ENCODE assay signal across 12 mouse cellular contexts in genomic region chr9:110459145-110459727, GRCm38 (mm10). TPM values are rescaled to one million over a fixed set of nuclear protein-coding genes. Genes with fewer than 3 reads are reported as not detected.
DNase-seq lines count a peak whose midpoint lies in the region; ATAC-seq and TF ChIP-seq lines count a peak whose summit lies in the region.
"Had no signal": no experiment of that assay in that cellular context is flagged by ENCODE, and none has a peak within 500 bp of the region (broad histone marks: within the 10 kb centered on the region; RNA-seq: fewer than 3 reads in every experiment).

No protein-coding gene starts in this region.

- H3K9ac ChIP-seq in kidney, postnatal 0 days (ENCODE audit: low read depth, low read length): no peak overlapping the region
- no peak overlapping the region for H3K9ac ChIP-seq in kidney, embryonic 14.5 days (ENCODE audit: low read depth, low read length)
- no peak overlapping the region for H3K9ac ChIP-seq in liver, embryonic 11.5 days (ENCODE audit: low read depth, low read length)
- H3K9ac ChIP-seq in forebrain, embryonic 14.5 days (ENCODE audit: low read length): no peak overlapping the region
- H3K9ac ChIP-seq in forebrain, embryonic 13.5 days: no peak overlapping the region
- H3K9ac ChIP-seq: hindbrain, embryonic 15.5 days had no signal

- H3K4me1 ChIP-seq in kidney, postnatal 0 days (replicated peaks; ENCODE audit: insufficient read depth, low read length): no peaks in the 10 kb centered on the region
- no peaks in the 10 kb centered on the region for H3K4me1 ChIP-seq in kidney, embryonic 14.5 days (ENCODE audit: control insufficient read depth, insufficient read depth, low read length)
- H3K4me1 ChIP-seq in liver, embryonic 11.5 days (replicated peaks; ENCODE audit: control insufficient read depth, insufficient read depth, low read length): peaks cover 16% of the 10 kb centered on the region
- no peaks in the 10 kb centered on the region for H3K4me1 ChIP-seq in forebrain, embryonic 14.5 days (ENCODE audit: control insufficient read depth, insufficient read depth, low read length)
- H3K4me1 ChIP-seq in forebrain, embryonic 13.5 days: no peaks in the 10 kb centered on the region
- H3K4me1 ChIP-seq: hindbrain, embryonic 15.5 days had no signal

- no peaks in the 10 kb centered on the region for H3K36me3 ChIP-seq in kidney, postnatal 0 days (ENCODE audit: insufficient read depth, low read length)
- peaks cover 3% of the 10 kb centered on the region; the same call in 1 of the 2 replicates for H3K36me3 ChIP-seq in kidney, embryonic 14.5 days (ENCODE audit: control insufficient read depth, insufficient read depth, low read length)
- H3K36me3 ChIP-seq in liver, embryonic 11.5 days (ENCODE audit: control insufficient read depth, insufficient read depth, low read length): no peaks in the 10 kb centered on the region; the same call in 1 of the 2 replicates
- H3K36me3 ChIP-seq in forebrain, embryonic 14.5 days (ENCODE audit: control insufficient read depth, insufficient read depth, low read length): no peaks in the 10 kb centered on the region
- peaks cover 7% of the 10 kb centered on the region; the same call in 1 of the 2 replicates for H3K36me3 ChIP-seq in forebrain, embryonic 13.5 days (ENCODE audit: poor library complexity, severe bottlenecking)

- H3K4me3 ChIP-seq in kidney, postnatal 0 days (replicated peaks; ENCODE audit: low read depth, low read length): no peak overlapping the region
- no peak overlapping the region for H3K4me3 ChIP-seq in kidney, embryonic 14.5 days (ENCODE audit: low read length)
- no peak overlapping the region for H3K4me3 ChIP-seq in liver, embryonic 11.5 days (ENCODE audit: low read depth, low read length)
- no peak overlapping the region for H3K4me3 ChIP-seq in forebrain, embryonic 14.5 days (ENCODE audit: low read depth, low read length)
- H3K4me3 ChIP-seq in forebrain, embryonic 13.5 days: no peak overlapping the region
- H3K4me3 ChIP-seq: hindbrain, embryonic 15.5 days; myocyte had no signal

- ATAC-seq in kidney, postnatal 0 days (replicated peaks; ENCODE audit: low FRiP score, low read depth): no peak
- ATAC-seq in kidney, embryonic 14.5 days (ENCODE audit: low FRiP score, low TSS enrichment): no peak
- peak; percentile 80 for ATAC-seq in common myeloid progenitor, adult 5-6 weeks (replicated peaks; ENCODE audit: low read depth, poor library complexity, severe bottlenecking)
- ATAC-seq in liver, embryonic 11.5 days (replicated peaks; ENCODE audit: low FRiP score): peak; percentile 35; the same call in 1 of the 2 replicates
- ATAC-seq in forebrain, embryonic 14.5 days: no peak
- ATAC-seq in forebrain, embryonic 13.5 days: no peak

- H3K27me3 ChIP-seq in kidney, postnatal 0 days (ENCODE audit: insufficient read depth, low read length): no peaks in the 10 kb centered on the region
- H3K27me3 ChIP-seq in kidney, embryonic 14.5 days (ENCODE audit: control insufficient read depth, insufficient read depth, low read length): no peaks in the 10 kb centered on the region
- H3K27me3 ChIP-seq in liver, embryonic 11.5 days (replicated peaks; ENCODE audit: control insufficient read depth, insufficient read depth, low read length): no peaks in the 10 kb centered on the region
- no peaks in the 10 kb centered on the region for H3K27me3 ChIP-seq in forebrain, embryonic 14.5 days (replicated peaks; ENCODE audit: control insufficient read depth, insufficient read depth, low read length)
- H3K27me3 ChIP-seq in forebrain, embryonic 13.5 days: no peaks in the 10 kb centered on the region
- H3K27me3 ChIP-seq: hindbrain, embryonic 15.5 days had no signal

- H3K4me2 ChIP-seq in kidney, postnatal 0 days (ENCODE audit: low read length): no peak overlapping the region
- H3K4me2 ChIP-seq in kidney, embryonic 14.5 days (replicated peaks; ENCODE audit: low read depth, low read length): no peak overlapping the region
- H3K4me2 ChIP-seq in liver, embryonic 11.5 days: no peak overlapping the region
- no peak overlapping the region for H3K4me2 ChIP-seq in forebrain, embryonic 14.5 days (ENCODE audit: low read length)
- H3K4me2 ChIP-seq in forebrain, embryonic 13.5 days: no peak overlapping the region
- H3K4me2 ChIP-seq: hindbrain, embryonic 15.5 days had no signal

- 33% methylated on average over 2 of the region's 2 CpGs for WGBS in kidney, postnatal 0 days
- 44% methylated on average over 2 of the region's 2 CpGs for WGBS in kidney, embryonic 14.5 days
- WGBS in liver, embryonic 11.5 days: 19% methylated on average over 2 of the region's 2 CpGs
- 82% methylated on average over 2 of the region's 2 CpGs for WGBS in forebrain, embryonic 14.5 days
- WGBS in forebrain, embryonic 13.5 days: 79% methylated on average over 2 of the region's 2 CpGs

- DNase-seq in kidney, postnatal 0 days (ENCODE audit: low spot score): peak; percentile 14
- no peak for DNase-seq in liver, embryonic 11.5 days (ENCODE audit: low spot score)
- peak; percentile 41 for DNase-seq in skeletal muscle tissue, adult 2 months (ENCODE audit: low read depth, low spot score)
- DNase-seq in forebrain, embryonic 14.5 days (ENCODE audit: low spot score): no peak
- no peak for DNase-seq in frontal cortex, postnatal 10 days (ENCODE audit: low spot score in 2 of 2)

- peak overlapping the region; percentile 22; the same call in 1 of the 2 replicates for H3K27ac ChIP-seq in kidney, postnatal 0 days
- no peak overlapping the region for H3K27ac ChIP-seq in kidney, embryonic 14.5 days (ENCODE audit: low read depth, low read length)
- peak overlapping the region; percentile 51 for H3K27ac ChIP-seq in liver, embryonic 11.5 days (ENCODE audit: low read depth, low read length)
- H3K27ac ChIP-seq in forebrain, embryonic 14.5 days (ENCODE audit: low read depth, low read length): no peak overlapping the region
- H3K27ac ChIP-seq in forebrain, embryonic 13.5 days: no peak overlapping the region
- H3K27ac ChIP-seq: hindbrain, embryonic 15.5 days had no signal

- no peaks in the 10 kb centered on the region for H3K9me3 ChIP-seq in kidney, postnatal 0 days (replicated peaks; ENCODE audit: low read length)
- no peaks in the 10 kb centered on the region for H3K9me3 ChIP-seq in kidney, embryonic 14.5 days (ENCODE audit: control insufficient read depth, low read length)
- no peaks in the 10 kb centered on the region for H3K9me3 ChIP-seq in liver, embryonic 11.5 days (ENCODE audit: control insufficient read depth, low read length)
- H3K9me3 ChIP-seq in forebrain, embryonic 14.5 days (replicated peaks; ENCODE audit: control insufficient read depth, low read length): no peaks in the 10 kb centered on the region
- H3K9me3 ChIP-seq in forebrain, embryonic 13.5 days (replicated peaks): no peaks in the 10 kb centered on the region
- H3K9me3 ChIP-seq: hindbrain, embryonic 15.5 days had no signal

- TF ChIP-seq CTCF in kidney, postnatal 0 days (IDR thresholded peaks at IDR 0.05; ENCODE audit: low read depth): no peak

RNA-seq across cellular contexts. Expression of gene Klhl18, which starts 17.3 kb away (rescaled TPM):
- polyA plus RNA-seq in kidney, postnatal 0 days (2015; fragmentation: Nextera tagmentation; extraction: Ambion mirVana): 5.6 and 5.8 TPM in 2 replicates
- 5.1 and 10.5 TPM in 2 replicates for polyA plus RNA-seq in kidney, embryonic 14.5 days (2014; fragmentation: Nextera tagmentation; extraction: Ambion mirVana)
- total RNA-seq in common myeloid progenitor, adult 5-6 weeks (2017): 8.7 and 10.1 TPM in 2 replicates
- polyA plus RNA-seq in liver, embryonic 11.5 days (2014; fragmentation: Nextera tagmentation; extraction: Ambion mirVana): 7.1 TPM in 2 replicates
- 10.5 and 14.3 TPM in 2 replicates for polyA plus RNA-seq in forebrain, embryonic 14.5 days (2014; fragmentation: Nextera tagmentation; extraction: Ambion mirVana)
- 8.2 and 9.6 TPM in 2 replicates for polyA plus RNA-seq in forebrain, embryonic 13.5 days (2015; fragmentation: Nextera tagmentation; extraction: Ambion mirVana)

RNA-seq across cellular contexts. Expression of gene Kif9, which starts 17.5 kb away (rescaled TPM):
- 1.2 and 1.5 TPM in 2 replicates for polyA plus RNA-seq in kidney, postnatal 0 days (2015; fragmentation: Nextera tagmentation; extraction: Ambion mirVana)
- polyA plus RNA-seq in kidney, embryonic 14.5 days (2014; fragmentation: Nextera tagmentation; extraction: Ambion mirVana): 1.2 TPM in 2 replicates
- 2.1 and 2.2 TPM in 2 replicates for total RNA-seq in common myeloid progenitor, adult 5-6 weeks (2017)
- 0.66 and 1.0 TPM in 2 replicates for polyA plus RNA-seq in liver, embryonic 11.5 days (2014; fragmentation: Nextera tagmentation; extraction: Ambion mirVana)
- polyA plus RNA-seq in forebrain, embryonic 14.5 days (2014; fragmentation: Nextera tagmentation; extraction: Ambion mirVana): 3.0 and 3.2 TPM in 2 replicates
- 1.7 and 3.0 TPM in 2 replicates for polyA plus RNA-seq in forebrain, embryonic 13.5 days (2015; fragmentation: Nextera tagmentation; extraction: Ambion mirVana)

RNA-seq across cellular contexts. Expression of gene Ngp, which starts 39.7 kb away (rescaled TPM):
- polyA plus RNA-seq in kidney, postnatal 0 days (2015; fragmentation: Nextera tagmentation; extraction: Ambion mirVana): 3.0 and 3.9 TPM in 2 replicates
- not detected in 2 replicates for polyA plus RNA-seq in kidney, embryonic 14.5 days (2014; fragmentation: Nextera tagmentation; extraction: Ambion mirVana)
- 114 and 131 TPM in 2 replicates for total RNA-seq in common myeloid progenitor, adult 5-6 weeks (2017)
- polyA plus RNA-seq in liver, embryonic 11.5 days (2014; fragmentation: Nextera tagmentation; extraction: Ambion mirVana): 16.6 and 19.0 TPM in 2 replicates
- polyA plus RNA-seq in forebrain, embryonic 14.5 days (2014; fragmentation: Nextera tagmentation; extraction: Ambion mirVana): 0.61 and 1.2 TPM in 2 replicates
- polyA plus RNA-seq in forebrain, embryonic 13.5 days (2015; fragmentation: Nextera tagmentation; extraction: Ambion mirVana): 0.22 and 0.96 TPM in 2 replicates
- total RNA-seq: ES-E14; left cerebral cortex, postnatal 25 days had no signal
- polyA plus RNA-seq: myocyte had no signal

RNA-seq across cellular contexts. Expression of gene Ptpn23, which starts 51.2 kb away (rescaled TPM):
- polyA plus RNA-seq in kidney, postnatal 0 days (2015; fragmentation: Nextera tagmentation; extraction: Ambion mirVana): 11.7 and 11.8 TPM in 2 replicates
- 16.1 and 18.6 TPM in 2 replicates for polyA plus RNA-seq in kidney, embryonic 14.5 days (2014; fragmentation: Nextera tagmentation; extraction: Ambion mirVana)
- total RNA-seq in common myeloid progenitor, adult 5-6 weeks (2017): 3.7 TPM in 2 replicates
- polyA plus RNA-seq in liver, embryonic 11.5 days (2014; fragmentation: Nextera tagmentation; extraction: Ambion mirVana): 13.2 and 13.6 TPM in 2 replicates
- polyA plus RNA-seq in forebrain, embryonic 14.5 days (2014; fragmentation: Nextera tagmentation; extraction: Ambion mirVana): 13.1 and 18.7 TPM in 2 replicates
- 18.7 and 20.1 TPM in 2 replicates for polyA plus RNA-seq in forebrain, embryonic 13.5 days (2015; fragmentation: Nextera tagmentation; extraction: Ambion mirVana)

Comparison
In these comparisons a context has a peak if more than half of its experiments do, and no peak if none do; other contexts are left out.
1. H3K27ac ChIP-seq: peak in kidney, postnatal 0 days (single experiment) and liver, embryonic 11.5 days (single experiment); none in kidney, embryonic 14.5 days (single experiment), forebrain, embryonic 14.5 days (single experiment) and forebrain, embryonic 13.5 days (single experiment).
2. ATAC-seq: peak in common myeloid progenitor, adult 5-6 weeks (single experiment) and liver, embryonic 11.5 days (single experiment); none in kidney, postnatal 0 days (single experiment), kidney, embryonic 14.5 days (single experiment), forebrain, embryonic 14.5 days (single experiment) and forebrain, embryonic 13.5 days (single experiment).
3. DNase-seq: peak in kidney, postnatal 0 days (single experiment) and skeletal muscle tissue, adult 2 months (single experiment); none in liver, embryonic 11.5 days (single experiment), forebrain, embryonic 14.5 days (single experiment) and frontal cortex, postnatal 10 days (0 of 2).